Mouse (Mus musculus) intestine, embryonic 16.5 days (tissue): Measurements from ENCODE around the gene Olfr1153. TPM values are rescaled to one million over a fixed set of nuclear protein-coding genes. Genes with fewer than 3 reads are reported as not detected.

Source experiments
- ATAC-seq: fragments of 200-750 bp; cut with Nextera tagmentation; 2 replicates; pipeline ENCODE4 v1.8.0; 2017; ENCODE audit warnings: moderate TSS enrichment, moderate library complexity
- H3K27ac ChIP-seq: fragments of 300-500 bp; sonication (generic); 2 replicates; pipeline ENCODE4 v1.5.1; 2014; ENCODE audit warnings: mild to moderate bottlenecking, low read length
- H3K27me3 ChIP-seq: fragments of 300-500 bp; sonication (generic); replicated peaks from 2 replicates; pipeline ENCODE4 v1.6.1; 2014; ENCODE audit warnings: low read length, control low read depth, mixed read lengths; ENCODE audit not compliant: control insufficient read depth, insufficient read depth
- H3K36me3 ChIP-seq: fragments of 300-500 bp; sonication (generic); 2 replicates; pipeline ENCODE4 v1.6.1; 2014; ENCODE audit warnings: low read length, control low read depth; ENCODE audit not compliant: control insufficient read depth, insufficient read depth
- H3K4me1 ChIP-seq: fragments of 300-500 bp; sonication (generic); 2 replicates; pipeline ENCODE4 v1.6.1; 2014; ENCODE audit warnings: low read length, control low read depth, mixed read lengths; ENCODE audit not compliant: control insufficient read depth, insufficient read depth
- H3K4me2 ChIP-seq: fragments of 300-500 bp; sonication (generic); 2 replicates; pipeline ENCODE4 v1.6.1; 2014; ENCODE audit warnings: low read depth, low read length, control low read depth
- H3K4me3 ChIP-seq: fragments of 300-500 bp; sonication (generic); 2 replicates; pipeline ENCODE4 v1.5.1; 2014; ENCODE audit warnings: mild to moderate bottlenecking, low read length
- H3K9ac ChIP-seq: fragments of 300-500 bp; sonication (generic); 2 replicates; pipeline ENCODE4 v1.6.1; 2014; ENCODE audit warnings: low read depth, low read length
- H3K9me3 ChIP-seq: fragments of 300-500 bp; sonication (generic); 2 replicates; pipeline ENCODE4 v1.6.1; 2016; ENCODE audit warnings: low read length, control low read depth; ENCODE audit not compliant: control insufficient read depth
- WGBS: fragments of 180-500 bp; shearing (Covaris S2); extraction: QIAGEN DNeasy Blood & Tissue Kit; methylation state at CpG from one replicate; pipeline ENCODE4 v1.1.7; 2014; 5-methylcytosine and 5-hydroxymethylcytosine counted together
- polyA plus RNA-seq: library from polyadenylated mRNA; unstranded; fragments of >200 nt; fragmentation: Nextera tagmentation; extraction: Ambion mirVana; gene quantifications from 2 replicates; pipeline ENCODE4 v1.2.1, GENCODE M21; 2015

The Olfr1153 gene
- not detected in 2 replicates for polyA plus RNA-seq

- ATAC-seq, result no peak
- no peak within 1 kb of the TSS for H3K9ac ChIP-seq
- 70% methylated on average over 1 of the region's 1 CpGs for WGBS
- no peak within 1 kb of the TSS for H3K27ac ChIP-seq
- H3K4me2 ChIP-seq, result no peak within 1 kb of the TSS
- no peak within 1 kb of the TSS for H3K4me3 ChIP-seq
- H3K36me3 ChIP-seq, result no peaks in the 10 kb centered on the region
- no peaks in the 10 kb centered on the region for H3K4me1 ChIP-seq
- H3K27me3 ChIP-seq, result no peaks in the 10 kb centered on the region
- no peaks in the 10 kb centered on the region for H3K9me3 ChIP-seq
These were observed at the start of gene Olfr1153 for GRCm38 (mm10) chr2:87894662-87895061. Gene Olfr1153 (plus strand): TSS chr2:87894962.

GRCm38 (mm10) chr2:87855562-87855961, 39.2 kb upstream of the Olfr1153 start, which contains the start of gene Olfr1151:
Gene Olfr1151 (plus strand): TSS chr2:87855862.
- H3K9me3 ChIP-seq, result no peaks in the 10 kb centered on the region
- no peak within 1 kb of the TSS for H3K4me2 ChIP-seq
- no peak within 1 kb of the TSS for H3K4me3 ChIP-seq
- WGBS, result 85% methylated on average over 1 of the region's 1 CpGs
- no peak within 1 kb of the TSS for H3K27ac ChIP-seq
- no peak within 1 kb of the TSS for H3K9ac ChIP-seq
- no peaks in the 10 kb centered on the region for H3K36me3 ChIP-seq
- no peak for ATAC-seq
- H3K4me1 ChIP-seq, result no peaks in the 10 kb centered on the region
- H3K27me3 ChIP-seq, result no peaks in the 10 kb centered on the region

GRCm38 (mm10) chr2:87866192-87866591, 28.6 kb upstream of the Olfr1153 start, which contains the start of gene Olfr1152:
Gene Olfr1152 (plus strand): TSS chr2:87866492.
- no peak within 1 kb of the TSS for H3K4me2 ChIP-seq
- H3K27ac ChIP-seq, result no peak within 1 kb of the TSS
- no peaks in the 10 kb centered on the region for H3K27me3 ChIP-seq
- no peaks in the 10 kb centered on the region for H3K4me1 ChIP-seq
- no peak within 1 kb of the TSS for H3K4me3 ChIP-seq
- no peak within 1 kb of the TSS for H3K9ac ChIP-seq
- no peak for ATAC-seq
- H3K9me3 ChIP-seq, result no peaks in the 10 kb centered on the region
- H3K36me3 ChIP-seq, result no peaks in the 10 kb centered on the region

- H3K4me3 ChIP-seq, result no peak within 1 kb of the TSS
- H3K27me3 ChIP-seq, result no peaks in the 10 kb centered on the region
- H3K27ac ChIP-seq, result no peak within 1 kb of the TSS
- H3K9me3 ChIP-seq, result no peaks in the 10 kb centered on the region
- 85% methylated on average over 1 of the region's 1 CpGs for WGBS
- H3K9ac ChIP-seq, result no peak within 1 kb of the TSS
- no peaks in the 10 kb centered on the region for H3K4me1 ChIP-seq
- no peak for ATAC-seq
- no peak within 1 kb of the TSS for H3K4me2 ChIP-seq
- H3K36me3 ChIP-seq, result no peaks in the 10 kb centered on the region
These were observed 10.3 kb downstream of the Olfr1153 start, which contains the start of gene Olfr1154 for GRCm38 (mm10) chr2:87905066-87905465. Gene Olfr1154 (minus strand): TSS chr2:87905166.

- H3K27ac ChIP-seq, result no peak within 1 kb of the TSS
- no peak for ATAC-seq
- WGBS, result 94% methylated on average over 1 of the region's 1 CpGs
These were observed 50.3 kb downstream of the Olfr1153 start, which contains the start of gene Olfr1155 for GRCm38 (mm10) chr2:87945037-87945436. Gene Olfr1155 (minus strand): TSS chr2:87945137.

More at GRCm38 (mm10) chr2:87945037-87945436, 50.3 kb downstream of the Olfr1153 start, which contains the start of gene Olfr1155:
- H3K27me3 ChIP-seq, result no peaks in the 10 kb centered on the region
- H3K4me1 ChIP-seq, result no peaks in the 10 kb centered on the region
- no peak within 1 kb of the TSS for H3K9ac ChIP-seq
- no peaks in the 10 kb centered on the region for H3K9me3 ChIP-seq
- no peak within 1 kb of the TSS for H3K4me3 ChIP-seq
- no peaks in the 10 kb centered on the region for H3K36me3 ChIP-seq
- no peak within 1 kb of the TSS for H3K4me2 ChIP-seq

Other genes with a start within 250 kb of the Olfr1153 start
- not detected in 2 replicates for gene Olfr1133, start 247.6 kb upstream of the Olfr1153 start, polyA plus RNA-seq
- gene Olfr1134, start 236.5 kb upstream of the Olfr1153 start, polyA plus RNA-seq, result not detected in 2 replicates
- gene Olfr1135, start 221.3 kb upstream of the Olfr1153 start, polyA plus RNA-seq, result not detected in 2 replicates
- gene Olfr1136, start 201.0 kb upstream of the Olfr1153 start, polyA plus RNA-seq, result not detected in 2 replicates
- gene Olfr1137, start 181.8 kb upstream of the Olfr1153 start, polyA plus RNA-seq, result not detected in 2 replicates
- gene Olfr1138, start 155.0 kb upstream of the Olfr1153 start, polyA plus RNA-seq, result not detected in 2 replicates
- not detected in 2 replicates for gene Olfr1140, start 151.2 kb upstream of the Olfr1153 start, polyA plus RNA-seq
- gene Olfr1141, start 141.0 kb upstream of the Olfr1153 start, polyA plus RNA-seq, result not detected in 2 replicates
- not detected in 2 replicates for gene Olfr152, start 115.5 kb upstream of the Olfr1153 start, polyA plus RNA-seq
- not detected in 2 replicates for gene Olfr1143, start 94.4 kb upstream of the Olfr1153 start, polyA plus RNA-seq
- not detected in 2 replicates for gene Olfr1145, start 85.1 kb upstream of the Olfr1153 start, polyA plus RNA-seq
- gene Olfr1148, start 64.4 kb upstream of the Olfr1153 start, polyA plus RNA-seq, result not detected in 2 replicates
- not detected in 2 replicates for gene Olfr1150-ps1, start 51.0 kb upstream of the Olfr1153 start, polyA plus RNA-seq
- not detected in 2 replicates for gene Olfr1151, start 39.1 kb upstream of the Olfr1153 start, polyA plus RNA-seq
- not detected in 2 replicates for gene Olfr1152, start 28.5 kb upstream of the Olfr1153 start, polyA plus RNA-seq
- gene Olfr1154, start 10.2 kb downstream of the Olfr1153 start, polyA plus RNA-seq, result not detected in 2 replicates
- gene Olfr1155, start 50.2 kb downstream of the Olfr1153 start, polyA plus RNA-seq, result not detected in 2 replicates
- gene Olfr1156, start 58.1 kb downstream of the Olfr1153 start, polyA plus RNA-seq, result not detected in 2 replicates
- not detected in 2 replicates for gene Olfr1157, start 73.3 kb downstream of the Olfr1153 start, polyA plus RNA-seq
- not detected in 2 replicates for gene Olfr74, start 79.7 kb downstream of the Olfr1153 start, polyA plus RNA-seq
- not detected in 2 replicates for gene Olfr1158, start 95.2 kb downstream of the Olfr1153 start, polyA plus RNA-seq
- gene Olfr1160, start 113.3 kb downstream of the Olfr1153 start, polyA plus RNA-seq, result not detected in 2 replicates
- gene Olfr1161, start 127.8 kb downstream of the Olfr1153 start, polyA plus RNA-seq, result not detected in 2 replicates
- gene Olfr73, start 142.7 kb downstream of the Olfr1153 start, polyA plus RNA-seq, result 0.07 TPM in 1 of 2 replicates, not detected in the other
- gene Olfr1162, start 156.2 kb downstream of the Olfr1153 start, polyA plus RNA-seq, result not detected in 2 replicates
- gene Olfr1163, start 176.9 kb downstream of the Olfr1153 start, polyA plus RNA-seq, result not detected in 2 replicates
- gene Olfr1164, start 199.0 kb downstream of the Olfr1153 start, polyA plus RNA-seq, result not detected in 2 replicates
- gene Olfr1166, start 233.3 kb downstream of the Olfr1153 start, polyA plus RNA-seq, result not detected in 2 replicates